Mouse (Mus musculus) layer of hippocampus, adult 2 months (tissue): ENCODE results near the gene Tmprss6. TPM values are rescaled to one million over a fixed set of nuclear protein-coding genes. Genes with fewer than 3 reads are reported as not detected.

ENCODE experiments used
- DNase-seq, 2 experiments: peaks; one replicate each; pipeline ENCODE4 v3.0.0; 2022; ENCODE audit warnings: low spot score in 2 of 2
- H3K27ac ChIP-seq: fragments of 200-600 bp; 2 replicates; pipeline ENCODE4 v1.8.1; 2022
- H3K4me3 ChIP-seq: fragments of 200-600 bp; 2 replicates; pipeline ENCODE4 v1.8.1; 2022; ENCODE audit warnings: mild to moderate bottlenecking
- CTCF ChIP-seq: fragments of 200-600 bp; conservative IDR thresholded peaks from 2 replicates; pipeline ENCODE4 v1.8.1; 2022; ENCODE audit warnings: antibody characterized with exemption, mild to moderate bottlenecking, moderate library complexity
- total RNA-seq, 2 experiments: library from RNA; stranded (reverse); gene quantifications; 2 replicates each; pipeline ENCODE4 v1.2.3; 2021

Gene Tmprss6
- total RNA-seq, 2 experiments from 2014 or later, result 1.9 to 3.0 TPM

DNA sequence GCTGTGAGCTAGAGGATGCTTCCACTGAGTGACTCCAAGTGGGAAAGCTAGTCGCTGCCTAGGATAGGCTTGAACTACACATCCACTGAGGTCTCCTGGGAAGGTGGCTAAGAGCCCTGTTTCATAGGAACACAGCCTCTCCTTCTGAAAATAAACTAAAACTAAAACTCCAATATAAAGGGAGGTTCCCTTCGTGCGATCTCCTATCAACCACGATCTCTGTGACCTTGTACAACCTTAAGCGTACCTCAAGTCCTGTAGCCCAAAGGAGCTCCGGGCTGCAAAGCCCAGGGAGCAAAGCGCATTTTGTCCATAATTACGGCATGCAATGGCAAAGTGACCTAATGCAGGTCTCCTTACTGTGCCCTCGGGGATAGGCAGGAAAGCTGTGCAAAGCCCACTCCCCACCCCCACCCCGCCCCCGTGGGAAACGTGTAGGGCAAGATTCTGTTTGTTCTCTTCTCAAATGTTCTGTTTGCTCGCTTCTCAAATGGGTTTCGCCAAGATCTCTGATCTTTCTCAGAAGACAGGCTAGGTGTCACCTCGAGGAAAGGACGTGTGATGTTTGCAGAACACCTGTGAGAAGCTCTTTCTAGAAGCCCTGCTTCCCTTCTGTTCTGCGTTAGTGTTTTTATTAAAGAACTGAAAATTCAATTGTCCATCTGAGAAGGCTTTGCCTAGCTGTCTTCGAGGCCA lies 34.2 kb upstream of the Tmprss6 start:
- Histone ChIP-seq H3K4me3 (no peak overlapping the region), H3K27ac (no peak overlapping the region)
- TF ChIP-seq CTCF, result no peak
- DNase-seq, result no peak

DNA sequence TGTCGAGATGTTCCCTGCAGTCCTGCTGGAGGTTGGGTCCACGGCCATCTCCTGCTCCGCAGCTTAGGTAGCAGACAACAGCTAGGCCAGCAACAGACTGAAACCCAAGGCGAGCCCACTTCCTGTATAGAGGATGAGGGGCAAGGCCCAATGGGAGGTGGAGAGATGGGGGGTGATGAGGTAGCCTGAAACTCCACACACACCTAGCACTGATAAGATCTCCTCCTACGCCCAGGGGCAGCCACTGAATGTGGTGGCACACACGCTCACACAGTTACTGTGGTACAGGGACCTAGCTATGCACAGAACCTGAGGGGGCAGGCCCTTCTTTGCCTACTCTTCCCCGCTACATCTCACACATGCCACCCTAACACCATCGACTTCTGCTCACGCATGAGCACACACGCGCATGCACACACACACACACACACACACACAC lies 26.6 kb upstream of the Tmprss6 start, which contains the start of gene Il2rb:
Il2rb (minus strand) TSS at position 304 of the 439 bp plus-strand sequence.
- TF ChIP-seq CTCF, result no peak
- no peak for DNase-seq
- no peak within 1 kb of the TSS for H3K4me3 ChIP-seq
- no peak within 1 kb of the TSS for H3K27ac ChIP-seq

- no peak for TF ChIP-seq CTCF
- Histone ChIP-seq H3K4me3 (no peak overlapping the region), H3K27ac (no peak overlapping the region)
- no peak for DNase-seq
Measured at GRCm38 (mm10) chr15:78493401-78494010, 25.1 kb upstream of the Tmprss6 start.

- no peak overlapping the region for H3K4me3 ChIP-seq
- TF ChIP-seq CTCF, result no peak
- no peak for DNase-seq
- no peak overlapping the region for H3K27ac ChIP-seq
Measured at GRCm38 (mm10) chr15:78491301-78491700, 22.9 kb upstream of the Tmprss6 start.

DNA sequence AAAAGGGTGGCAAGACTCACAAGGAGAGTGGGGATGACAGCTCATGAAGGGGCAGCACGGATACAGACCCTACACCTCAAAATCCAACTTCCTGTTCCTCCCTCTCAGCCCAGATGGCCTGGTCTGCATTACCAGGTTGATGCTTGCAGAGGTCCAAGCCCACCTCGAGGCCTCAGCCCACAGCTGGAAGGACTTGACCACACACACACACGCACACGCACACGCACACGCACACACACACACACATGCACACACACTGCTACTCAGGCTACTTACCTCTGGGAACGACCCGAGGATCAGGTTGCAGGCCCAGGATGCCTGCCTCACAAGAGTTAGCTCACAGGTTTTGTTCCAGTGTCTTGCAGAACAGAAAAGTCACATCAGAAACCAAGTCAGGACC lies 21.5 kb upstream of the Tmprss6 start:
- DNase-seq, result no peak
- TF ChIP-seq CTCF, result no peak
- H3K27ac ChIP-seq, result no peak overlapping the region
- no peak overlapping the region for H3K4me3 ChIP-seq

DNA sequence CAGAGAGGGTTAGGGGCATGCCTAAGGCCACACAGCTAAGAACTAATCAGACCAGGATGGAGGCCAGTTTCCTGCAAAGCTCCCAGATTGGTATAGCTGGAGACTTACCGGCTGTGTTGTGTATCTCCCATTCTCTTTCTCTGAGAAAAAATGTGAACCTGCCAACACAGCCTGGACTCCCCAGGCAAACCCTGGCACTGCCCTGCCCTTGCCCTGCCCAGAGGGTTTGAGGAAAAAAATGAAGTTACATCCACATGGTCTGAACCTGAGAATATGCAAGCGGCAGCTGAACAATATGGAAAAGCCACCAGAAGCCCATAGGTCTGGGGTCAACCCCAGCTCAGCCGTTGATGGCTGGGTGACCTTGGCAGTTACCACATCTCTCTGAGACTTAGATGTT lies 20.8 kb upstream of the Tmprss6 start:
- no peak overlapping the region for H3K4me3 ChIP-seq
- TF ChIP-seq CTCF, result no peak
- DNase-seq, result no peak
- H3K27ac ChIP-seq, result no peak overlapping the region

DNA sequence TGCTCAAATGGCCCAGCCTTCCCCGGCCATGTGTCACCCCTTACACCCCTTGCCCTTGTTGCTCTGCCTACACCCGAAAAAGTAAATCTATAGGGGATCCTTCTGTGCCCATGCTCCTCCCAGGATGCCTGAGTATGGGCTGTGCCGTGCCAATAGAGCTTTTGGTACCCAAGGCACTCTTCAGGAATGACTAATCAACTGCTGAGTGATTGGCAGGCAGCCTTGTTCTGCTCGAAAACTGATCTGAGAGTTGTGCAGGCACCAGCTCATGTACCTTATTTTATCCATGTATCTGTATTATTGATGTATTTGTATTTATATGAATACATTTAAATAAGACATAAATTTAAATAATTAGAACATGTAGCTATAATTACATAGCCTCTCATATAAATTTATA lies 18.6 kb upstream of the Tmprss6 start:
- H3K27ac ChIP-seq, result no peak overlapping the region
- H3K4me3 ChIP-seq, result no peak overlapping the region
- TF ChIP-seq CTCF, result no peak

GRCm38 (mm10) chr15:78486564-78486963 lies 18.1 kb upstream of the Tmprss6 start:
- Histone ChIP-seq H3K27ac (no peak overlapping the region), H3K4me3 (no peak overlapping the region)
- no peak for DNase-seq
- no peak for TF ChIP-seq CTCF

More for the DNA sequence above, 18.6 kb upstream of the Tmprss6 start:
- DNase-seq, result no peak

GRCm38 (mm10) chr15:78483311-78483710 lies 14.9 kb upstream of the Tmprss6 start:
- no peak overlapping the region for H3K27ac ChIP-seq
- no peak overlapping the region for H3K4me3 ChIP-seq
- no peak for TF ChIP-seq CTCF
- no peak for DNase-seq

GRCm38 (mm10) chr15:78482518-78482917 lies 14.1 kb upstream of the Tmprss6 start:
- Histone ChIP-seq H3K4me3 (no peak overlapping the region), H3K27ac (no peak overlapping the region)
- no peak for DNase-seq
- TF ChIP-seq CTCF, result no peak

DNA sequence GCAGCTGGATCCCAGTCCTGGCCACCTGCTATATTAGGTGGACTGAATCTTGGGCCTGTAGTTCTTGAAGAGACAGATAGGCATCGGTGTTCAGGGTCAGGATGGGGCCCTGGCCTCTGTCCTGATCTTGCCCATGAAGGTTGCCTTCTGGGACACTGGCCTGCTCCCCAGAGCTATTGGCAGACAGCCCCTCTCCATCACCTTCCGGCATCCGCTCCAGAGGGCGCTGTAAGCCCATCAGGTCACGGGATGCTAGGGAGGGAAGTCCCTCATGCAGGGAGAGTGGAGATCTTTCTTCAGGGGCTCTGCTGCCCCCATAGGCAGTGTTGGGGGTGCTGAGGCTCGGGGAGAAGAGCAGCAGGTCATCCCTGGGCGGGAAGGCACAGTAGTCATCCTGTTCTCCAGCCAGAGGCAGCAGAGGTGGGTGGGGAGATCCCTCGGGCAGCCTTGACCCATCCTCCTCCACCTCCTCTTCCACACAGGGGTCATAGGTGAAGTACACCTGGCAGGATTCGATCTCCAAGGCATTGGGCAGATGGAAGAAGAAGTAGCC lies 13.1 kb upstream of the Tmprss6 start:
- TF ChIP-seq CTCF, result peak; percentile 32
- H3K27ac ChIP-seq, result no peak overlapping the region
- DNase-seq, result no peak
- no peak overlapping the region for H3K4me3 ChIP-seq

- no peak for DNase-seq
- Histone ChIP-seq H3K4me3 (no peak overlapping the region), H3K27ac (no peak overlapping the region)
- TF ChIP-seq CTCF, result no peak
Measured at GRCm38 (mm10) chr15:78480991-78481390, 12.6 kb upstream of the Tmprss6 start.

DNA sequence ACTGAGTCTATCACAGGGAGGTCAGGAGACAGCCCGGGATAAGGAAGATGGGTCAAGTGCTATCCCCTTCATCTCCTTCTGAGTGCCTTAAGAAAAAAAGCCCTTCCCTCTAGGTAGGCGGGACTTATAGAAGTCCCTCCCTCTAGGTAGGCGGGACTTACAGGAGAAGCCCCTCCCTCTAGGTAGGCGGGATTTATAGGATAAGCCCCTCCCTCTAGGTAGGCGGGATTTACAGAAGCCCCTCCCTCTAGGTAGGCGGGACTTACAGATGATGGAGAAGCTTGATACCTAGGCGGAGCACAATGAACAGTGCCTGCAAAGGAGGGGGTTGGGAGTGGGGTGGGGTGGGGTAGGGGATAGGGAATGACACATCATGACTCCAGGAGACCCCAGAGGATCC lies 11.7 kb upstream of the Tmprss6 start:
- no peak for TF ChIP-seq CTCF
- no peak overlapping the region for H3K4me3 ChIP-seq
- no peak for DNase-seq
- no peak overlapping the region for H3K27ac ChIP-seq

DNA sequence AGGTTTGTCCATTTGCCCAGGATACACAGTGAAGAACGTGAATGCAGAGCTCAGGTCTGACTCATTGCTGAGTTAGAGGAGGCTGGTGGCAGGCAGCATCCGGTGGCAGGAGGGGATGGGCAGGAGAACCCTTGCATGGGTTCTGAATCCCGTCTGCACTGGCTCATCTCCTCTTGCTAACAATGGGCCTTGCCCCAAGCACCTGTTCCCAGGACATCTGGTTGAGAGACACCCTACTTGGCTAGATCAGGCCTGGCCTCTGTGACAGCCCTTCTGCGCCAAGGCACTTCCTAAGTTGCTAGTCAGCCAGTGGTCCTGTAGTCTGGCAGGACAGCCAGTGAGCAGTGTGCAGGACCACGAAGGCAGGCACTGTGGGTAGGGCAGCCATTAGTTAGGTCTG lies 11.0 kb upstream of the Tmprss6 start:
- no peak for TF ChIP-seq CTCF
- H3K27ac ChIP-seq, result no peak overlapping the region
- no peak for DNase-seq
- no peak overlapping the region for H3K4me3 ChIP-seq
